Mouse (Mus musculus): ENCODE results near the gene Rapsn. TPM values are rescaled to one million over a fixed set of nuclear protein-coding genes. Genes with fewer than 3 reads are reported as not detected.
A peak's percentile ranks its signal among the peaks of the same experiment; 100 is the strongest.

Gene Rapsn
- total and polyA plus RNA-seq, 2 experiments from 2014 or later: 1.1 TPM; not detected in 1

GRCm38 (mm10) chr2:91062779-91063606, 27.6 kb downstream of the Rapsn start:
- Histone ChIP-seq H3K4me1 (ENCODE audit: insufficient read depth, low read length) (no peaks in the 10 kb centered on the region), H3K4me3 (ENCODE audit: low read length) (no peak overlapping the region), H3K9ac (replicated peaks; ENCODE audit: low read length) (no peak overlapping the region), H3K4me2 (ENCODE audit: low read depth, low read length) (no peak overlapping the region), H3K36me3 (ENCODE audit: insufficient read depth, low read length) (peaks cover 36% of the 10 kb centered on the region), H3K27me3 (ENCODE audit: insufficient read depth, low read length) (no peaks in the 10 kb centered on the region), H3K27ac (no peak overlapping the region), H3K9me3 (ENCODE audit: low read length) (no peaks in the 10 kb centered on the region)
- 91% methylated on average over 16 of the region's 16 CpGs for WGBS
- ATAC-seq: no peak
- DNase-seq (ENCODE audit: low spot score): no peak
- TF ChIP-seq CTCF (IDR thresholded peaks at IDR 0.05; ENCODE audit: low read depth): no peak

- ATAC-seq (no peak), DNase-seq (ENCODE audit: low spot score) (no peak)
- WGBS: 86% methylated on average over 6 of the region's 6 CpGs
- H3K36me3 ChIP-seq (ENCODE audit: insufficient read depth, low read length): peaks cover 24% of the 10 kb centered on the region
- no peaks in the 10 kb centered on the region for H3K27me3 ChIP-seq (ENCODE audit: insufficient read depth, low read length)
- no peak overlapping the region for H3K27ac ChIP-seq
- H3K4me3 ChIP-seq (ENCODE audit: low read length): no peak overlapping the region
- TF ChIP-seq CTCF (IDR thresholded peaks at IDR 0.05; ENCODE audit: low read depth): peak; percentile 28; the same call in 1 of the 2 replicates
- no peak overlapping the region for H3K4me2 ChIP-seq (ENCODE audit: low read depth, low read length)
- no peaks in the 10 kb centered on the region for H3K9me3 ChIP-seq (ENCODE audit: low read length)
- peaks cover 9% of the 10 kb centered on the region for H3K4me1 ChIP-seq (ENCODE audit: insufficient read depth, low read length)
- no peak overlapping the region for H3K9ac ChIP-seq (replicated peaks; ENCODE audit: low read length)
Observed at GRCm38 (mm10) chr2:91064211-91064610, 28.8 kb downstream of the Rapsn start.

- WGBS: 48% methylated on average over 3 of the region's 3 CpGs
- no peak overlapping the region for H3K4me2 ChIP-seq (ENCODE audit: low read depth, low read length)
Observed at GRCm38 (mm10) chr2:91065544-91065943, 30.1 kb downstream of the Rapsn start.

GRCm38 (mm10) chr2:91066455-91066854, 31.0 kb downstream of the Rapsn start:
- Histone ChIP-seq H3K36me3 (ENCODE audit: insufficient read depth, low read length) (peaks cover 18% of the 10 kb centered on the region), H3K27me3 (ENCODE audit: insufficient read depth, low read length) (no peaks in the 10 kb centered on the region), H3K27ac (no peak overlapping the region), H3K9me3 (ENCODE audit: low read length) (no peaks in the 10 kb centered on the region), H3K4me2 (ENCODE audit: low read depth, low read length) (no peak overlapping the region), H3K4me1 (ENCODE audit: insufficient read depth, low read length) (peaks cover 20% of the 10 kb centered on the region), H3K9ac (replicated peaks; ENCODE audit: low read length) (no peak overlapping the region), H3K4me3 (ENCODE audit: low read length) (no peak overlapping the region)
- TF ChIP-seq CTCF (IDR thresholded peaks at IDR 0.05; ENCODE audit: low read depth): no peak
- DNase-seq (ENCODE audit: low spot score) (no peak), ATAC-seq (no peak)
- WGBS: 57% methylated on average over 3 of the region's 3 CpGs

More at GRCm38 (mm10) chr2:91065544-91065943, 30.1 kb downstream of the Rapsn start:
- ATAC-seq (no peak), DNase-seq (ENCODE audit: low spot score) (peak; percentile 79)
- Histone ChIP-seq H3K36me3 (ENCODE audit: insufficient read depth, low read length) (peaks cover 18% of the 10 kb centered on the region), H3K9ac (replicated peaks; ENCODE audit: low read length) (no peak overlapping the region), H3K9me3 (ENCODE audit: low read length) (no peaks in the 10 kb centered on the region), H3K4me1 (ENCODE audit: insufficient read depth, low read length) (peaks cover 12% of the 10 kb centered on the region), H3K27ac (0 out of 2 replicates have a peak overlapping the region, but pooled peaks have one; percentile 1), H3K27me3 (ENCODE audit: insufficient read depth, low read length) (no peaks in the 10 kb centered on the region), H3K4me3 (ENCODE audit: low read length) (no peak overlapping the region)
- TF ChIP-seq CTCF (IDR thresholded peaks at IDR 0.05; ENCODE audit: low read depth): peak; percentile 77

GRCm38 (mm10) chr2:91068162-91068871, 32.9 kb downstream of the Rapsn start:
- peak overlapping the region; percentile 72 for H3K9ac ChIP-seq (replicated peaks; ENCODE audit: low read length)
- no peak overlapping the region for H3K27ac ChIP-seq
- peaks cover 20% of the 10 kb centered on the region for H3K4me1 ChIP-seq (ENCODE audit: insufficient read depth, low read length)
- ATAC-seq (no peak), DNase-seq (ENCODE audit: low spot score) (no peak)
- H3K4me2 ChIP-seq (ENCODE audit: low read depth, low read length): peak overlapping the region; percentile 67
- WGBS: 55% methylated on average over 13 of the region's 13 CpGs
- H3K4me3 ChIP-seq (ENCODE audit: low read length): peak overlapping the region; percentile 70
- no peak for TF ChIP-seq CTCF (IDR thresholded peaks at IDR 0.05; ENCODE audit: low read depth)
- H3K36me3 ChIP-seq (ENCODE audit: insufficient read depth, low read length): peaks cover 10% of the 10 kb centered on the region
- H3K27me3 ChIP-seq (ENCODE audit: insufficient read depth, low read length): no peaks in the 10 kb centered on the region
- H3K9me3 ChIP-seq (ENCODE audit: low read length): no peaks in the 10 kb centered on the region

- peaks cover 10% of the 10 kb centered on the region for H3K36me3 ChIP-seq (ENCODE audit: insufficient read depth, low read length)
- H3K4me3 ChIP-seq (ENCODE audit: low read length): peak overlapping the region; percentile 70
- H3K9ac ChIP-seq (replicated peaks; ENCODE audit: low read length): peak overlapping the region; percentile 72
- H3K4me2 ChIP-seq (ENCODE audit: low read depth, low read length): peak overlapping the region; percentile 67
- ATAC-seq (no peak), DNase-seq (ENCODE audit: low spot score) (no peak)
- no peaks in the 10 kb centered on the region for H3K9me3 ChIP-seq (ENCODE audit: low read length)
- H3K4me1 ChIP-seq (ENCODE audit: insufficient read depth, low read length): peaks cover 20% of the 10 kb centered on the region
- 46% methylated on average over 6 of the region's 6 CpGs for WGBS
- H3K27ac ChIP-seq: no peak overlapping the region
- H3K27me3 ChIP-seq (ENCODE audit: insufficient read depth, low read length): no peaks in the 10 kb centered on the region
- TF ChIP-seq CTCF (IDR thresholded peaks at IDR 0.05; ENCODE audit: low read depth): no peak
Observed at GRCm38 (mm10) chr2:91068872-91069165, 33.4 kb downstream of the Rapsn start.
